Mouse (Mus musculus): ENCODE measurements around the gene Iba57.

Iba57 gene

GRCm38 (mm10) chr11:59134373-59134997 lies 29.1 kb downstream of the Iba57 start:
- no peak for DNase-seq (ENCODE audit: low spot score in 2 of 2)

- DNase-seq (ENCODE audit: low spot score in 2 of 2) = no peak
These were observed 31.5 kb downstream of the Iba57 start for GRCm38 (mm10) chr11:59132065-59132464.

GRCm38 (mm10) chr11:59131348-59131919 lies 32.1 kb downstream of the Iba57 start:
- DNase-seq (ENCODE audit: low spot score in 2 of 2) = no peak

GRCm38 (mm10) chr11:59130782-59131181 lies 32.8 kb downstream of the Iba57 start:
- DNase-seq (ENCODE audit: low spot score in 2 of 2) = no peak

GRCm38 (mm10) chr11:59105945-59106344 lies 57.6 kb downstream of the Iba57 start:
- no peak for DNase-seq (ENCODE audit: low spot score in 2 of 2)
